Mouse (Mus musculus) MEL (cell line): ENCODE data around the gene Rnf130. TPM values are rescaled to one million over a fixed set of nuclear protein-coding genes. Genes with fewer than 3 reads are reported as not detected.

Experiments
- DNase-seq: peaks from one replicate; pipeline ENCODE4 v3.0.0; 2011; ENCODE audit warnings: low read depth, low spot score
- H3K27ac ChIP-seq: 2 replicates; pipeline ENCODE4 v1.5.1; 2012; ENCODE audit warnings: low read depth, mild to moderate bottlenecking, control low read depth, low read length, moderate library complexity; ENCODE audit not compliant: control insufficient read depth
- H3K27me3 ChIP-seq, 2 experiments: fragments of 150-350 bp in 1 of 2; sonication (generic) in 1 of 2; 2 replicates each; pipeline ENCODE4 v1.6.1; 2012; ENCODE audit warnings: low read length in 2 of 2, mild to moderate bottlenecking in 2 of 2, improper control_type of control experiment in 1 of 2, moderate library complexity in 1 of 2; ENCODE audit not compliant: insufficient read depth in 2 of 2, control insufficient read depth in 1 of 2
- H3K36me3 ChIP-seq, 2 experiments: 2 replicates each; pipeline ENCODE4 v1.6.1; 2012 to 2014; ENCODE audit warnings: low read length in 2 of 2, improper control_type of control experiment in 1 of 2, inconsistent platforms in 1 of 2, mild to moderate bottlenecking in 1 of 2; ENCODE audit not compliant: insufficient read depth in 2 of 2, control insufficient read depth in 1 of 2
- H3K4me1 ChIP-seq, 2 experiments: fragments of 150-350 bp in 1 of 2; sonication (generic) in 1 of 2; 2 replicates each; pipeline ENCODE4 v1.6.1; 2012; ENCODE audit warnings: low read length in 2 of 2, improper control_type of control experiment in 1 of 2, mild to moderate bottlenecking in 1 of 2; ENCODE audit not compliant: insufficient read depth in 2 of 2, control insufficient read depth in 1 of 2
- H3K4me3 ChIP-seq, 2 experiments: fragments of 150-350 bp in 1 of 2; sonication (generic) in 1 of 2; 2 replicates each; pipeline ENCODE4 v1.5.1; 2012; ENCODE audit warnings: low read depth in 2 of 2, low read length in 2 of 2, mild to moderate bottlenecking in 2 of 2, moderate library complexity in 2 of 2, control low read depth in 1 of 2, improper control_type of control experiment in 1 of 2; ENCODE audit not compliant: control insufficient read depth in 1 of 2, insufficient read depth in 1 of 2
- H3K79me2 ChIP-seq: 2 replicates; pipeline ENCODE4 v1.6.1; 2012; ENCODE audit warnings: mild to moderate bottlenecking, low read length, moderate library complexity; ENCODE audit not compliant: control insufficient read depth, poor library complexity, insufficient read depth
- H3K9ac ChIP-seq: 2 replicates; pipeline ENCODE4 v1.6.1; 2012; ENCODE audit warnings: low read depth, mild to moderate bottlenecking, control low read depth, low read length, moderate library complexity; ENCODE audit not compliant: control insufficient read depth, poor library complexity, severe bottlenecking
- H3K9me3 ChIP-seq: fragments of 150-350 bp; sonication (generic); replicated peaks from 2 replicates; pipeline ENCODE4 v1.6.1; 2012; ENCODE audit warnings: mild to moderate bottlenecking, low read length, improper control_type of control experiment, moderate library complexity; ENCODE audit not compliant: insufficient read depth
- E2F4 ChIP-seq: IDR thresholded peaks from 2 replicates; pipeline ENCODE4 v1.6.1; 2011; ENCODE audit warnings: low read depth, low read length, improper control_type of control experiment, borderline replicate concordance
- EP300 ChIP-seq, 2 experiments: IDR thresholded peaks; 2 replicates each; pipeline ENCODE4 v1.6.1; 2011; ENCODE audit warnings: improper control_type of control experiment in 2 of 2, low read length in 2 of 2, low read depth in 1 of 2, mild to moderate bottlenecking in 1 of 2
- GATA1 ChIP-seq: IDR thresholded peaks from 2 replicates; pipeline ENCODE4 v1.6.1; 2011; ENCODE audit warnings: low read depth, low read length, improper control_type of control experiment
- JUND ChIP-seq: IDR thresholded peaks from 2 replicates; pipeline ENCODE4 v1.6.1; 2011; ENCODE audit warnings: low read depth, mild to moderate bottlenecking, improper control_type of control experiment, low read length
- MAZ ChIP-seq: IDR thresholded peaks from 2 replicates; pipeline ENCODE4 v1.6.1; 2012; ENCODE audit warnings: low read depth, mild to moderate bottlenecking, inconsistent platforms, low read length, improper control_type of control experiment
- MYC ChIP-seq: IDR thresholded peaks from 2 replicates; pipeline ENCODE4 v1.6.1; 2011; ENCODE audit warnings: low read depth, mild to moderate bottlenecking, low read length, improper control_type of control experiment, moderate library complexity
- POLR2AphosphoS2 ChIP-seq: IDR thresholded peaks from 2 replicates; pipeline ENCODE4 v1.6.1; 2011; ENCODE audit warnings: low read length, improper control_type of control experiment
- POLR2AphosphoS5 ChIP-seq: IDR thresholded peaks from 2 replicates; pipeline ENCODE4 v1.6.1; 2012; ENCODE audit warnings: low read depth, borderline replicate concordance, mild to moderate bottlenecking, inconsistent platforms, low read length, moderate library complexity, mixed read lengths
- RCOR1 ChIP-seq: IDR thresholded peaks from 2 replicates; pipeline ENCODE4 v1.6.1; 2012; ENCODE audit warnings: low read depth, mild to moderate bottlenecking, inconsistent platforms, low read length, improper control_type of control experiment
- SIN3A ChIP-seq: IDR thresholded peaks from 2 replicates; pipeline ENCODE4 v1.6.1; 2012; ENCODE audit warnings: low read length, improper control_type of control experiment, inconsistent platforms
- SMC3 ChIP-seq: IDR thresholded peaks from 2 replicates; pipeline ENCODE4 v1.6.1; 2011; ENCODE audit warnings: low read depth, low read length, improper control_type of control experiment
- TAL1 ChIP-seq: IDR thresholded peaks from 2 replicates; pipeline ENCODE4 v1.6.1; 2012; ENCODE audit warnings: mild to moderate bottlenecking, inconsistent platforms, low read length, moderate library complexity, mixed read lengths
- TBP ChIP-seq: IDR thresholded peaks from 2 replicates; pipeline ENCODE4 v1.8.0; 2011; ENCODE audit warnings: low read depth, low read length, improper control_type of control experiment
- TCF12 ChIP-seq: IDR thresholded peaks from 2 replicates; pipeline ENCODE4 v1.6.1; 2014; ENCODE audit warnings: low read depth, mild to moderate bottlenecking, inconsistent platforms, low read length, improper control_type of control experiment, moderate library complexity
- ZNF384 ChIP-seq: IDR thresholded peaks from 2 replicates; pipeline ENCODE4 v1.6.1; 2012; ENCODE audit warnings: low read depth, mild to moderate bottlenecking, inconsistent platforms, low read length, improper control_type of control experiment
- polyA plus RNA-seq, 2 experiments: library from polyadenylated mRNA; stranded (reverse) in 1 of 2; unstranded in 1 of 2; fragments of >175 nt in 1 of 2; fragments of >200 nt in 1 of 2; gene quantifications; 2 replicates each; pipeline versions ENCODE4 v1.2.1 to v1.2.4; 2012; ENCODE audit warnings: low replicate concordance in 2 of 2, low read depth in 1 of 2; ENCODE audit not compliant: insufficient read length in 2 of 2, insufficient read depth in 1 of 2, missing spikeins in 1 of 2
- total RNA-seq: library from RNA; depleted of rRNA; stranded (reverse); fragments of 300-350 nt; gene quantifications from 2 replicates; pipeline ENCODE4 v1.2.3, GENCODE M21; 2012; rRNA removed

Rnf130 gene
- total and polyA plus RNA-seq, 3 experiments: 59.5 to 507 (median 78.2) TPM

DNA sequence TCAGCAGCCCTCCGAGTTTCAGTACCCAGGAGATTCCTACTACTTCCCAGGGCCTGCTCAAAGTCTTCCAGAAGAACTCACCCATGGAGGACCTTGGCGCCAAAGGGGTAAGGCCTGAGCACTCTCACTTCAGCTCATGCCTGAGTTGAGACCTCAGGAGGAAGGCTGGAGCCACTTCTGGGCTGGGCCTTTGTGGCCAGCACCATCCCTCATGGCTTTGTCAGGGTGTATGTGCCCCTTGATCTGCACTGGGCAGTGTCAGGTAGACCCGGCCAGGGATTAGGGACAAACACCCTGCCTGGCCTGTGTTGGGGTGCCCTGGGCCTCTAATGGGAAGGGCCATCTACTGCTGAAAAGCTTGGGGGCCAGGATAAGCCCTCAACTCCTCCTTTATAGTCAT, 126.2 kb downstream of the Rnf130 start:
- no peak overlapping the region for H3K9ac ChIP-seq
- H3K27ac ChIP-seq: no peak overlapping the region
- no peak for TF ChIP-seq POLR2AphosphoS2
- TF ChIP-seq TAL1: no peak
- TF ChIP-seq JUND: no peak
- TF ChIP-seq RCOR1: no peak
- TF ChIP-seq POLR2AphosphoS5: no peak
- TF ChIP-seq EP300 (IDR thresholded peaks at IDR 0.05; ENCODE audit: low read depth in 1 of 2, low read length in 2 of 2): no peak
- no peak for TF ChIP-seq TBP
- no peak for TF ChIP-seq MAZ
- H3K36me3 ChIP-seq: peaks cover 0 to 6% of the 10 kb centered on the region in 2 experiments; a peak in 2 of 4 replicates
- no peaks in the 10 kb centered on the region for H3K27me3 ChIP-seq
- no peaks in the 10 kb centered on the region for H3K79me2 ChIP-seq
- no peak for DNase-seq
- H3K9me3 ChIP-seq: no peaks in the 10 kb centered on the region
- no peak overlapping the region for H3K4me3 ChIP-seq
- no peaks in the 10 kb centered on the region for H3K4me1 ChIP-seq

DNA sequence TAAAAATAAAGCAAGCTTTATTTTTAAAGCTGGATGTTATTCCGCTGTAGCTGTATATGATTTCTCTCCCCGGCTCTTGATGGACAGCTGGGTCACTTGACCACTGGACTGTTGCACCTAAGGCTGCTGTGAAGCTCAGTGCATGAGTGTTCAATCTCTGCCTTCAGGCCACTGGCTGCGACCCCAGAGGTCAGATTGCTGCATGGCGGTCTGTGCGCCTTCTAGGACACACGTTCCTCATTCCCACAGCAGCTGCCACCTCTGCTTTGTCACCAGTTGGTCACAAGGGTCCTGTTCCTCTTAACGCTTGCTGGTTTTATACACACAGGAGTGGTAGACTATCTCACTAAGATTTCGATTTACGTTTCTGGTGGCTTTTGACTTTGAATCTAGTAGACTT, 129.0 kb downstream of the Rnf130 start:
- Histone ChIP-seq H3K9ac (no peak overlapping the region), H3K79me2 (no peaks in the 10 kb centered on the region), H3K9me3 (no peaks in the 10 kb centered on the region), H3K4me3 (no peak overlapping the region), H3K4me1 (no peaks in the 10 kb centered on the region), H3K27ac (no peak overlapping the region)
- DNase-seq: no peak
- TF ChIP-seq GATA1 (no peak), SIN3A (no peak), SMC3 (no peak), TAL1 (no peak), POLR2AphosphoS2 (no peak), MYC (no peak), TBP (no peak), ZNF384 (no peak), TCF12 (no peak), E2F4 (no peak), POLR2AphosphoS5 (no peak)
- TF ChIP-seq, all 39 proteins: peak for 0
- Histone ChIP-seq H3K36me3 (peaks cover 0 to 5% of the 10 kb centered on the region in 2 experiments; a peak in 2 of 4 replicates), H3K27me3 (no peaks in the 10 kb centered on the region)

Other genes starting within 250 kb of the Rnf130 start
- gene Gfpt2, start 231.2 kb upstream of the Rnf130 start, total RNA-seq: 4.0 and 4.9 TPM in 2 replicates
- gene Gfpt2, start 231.2 kb upstream of the Rnf130 start, polyA plus RNA-seq: 1 to 10 TPM in 1 of 2 experiments, not detected in 1; 8.0 TPM
- 42.6 and 52.8 TPM in 2 replicates for gene Mapk9, start 178.6 kb upstream of the Rnf130 start, total RNA-seq
- 10 to 100 TPM in 1 of 2 experiments, not detected in 1; 43.1 TPM for gene Mapk9, start 178.6 kb upstream of the Rnf130 start, polyA plus RNA-seq
- gene Rasgef1c, start 123.5 kb upstream of the Rnf130 start, total RNA-seq: 0.12 TPM in 1 of 2 replicates, not detected in the other
- gene Rasgef1c, start 123.5 kb upstream of the Rnf130 start, polyA plus RNA-seq: under 1 TPM in 1 of 2 experiments, not detected in 1; 0.15 TPM
- gene Tbc1d9b, start 106.0 kb downstream of the Rnf130 start, total RNA-seq: 17.7 and 18.6 TPM in 2 replicates
- 10 to 100 TPM in 1 of 2 experiments, not detected in 1; 32.5 TPM for gene Tbc1d9b, start 106.0 kb downstream of the Rnf130 start, polyA plus RNA-seq
- gene Mrnip, start 149.1 kb downstream of the Rnf130 start, total RNA-seq: 10.6 and 12.1 TPM in 2 replicates
- gene Mrnip, start 149.1 kb downstream of the Rnf130 start, polyA plus RNA-seq: 1 to 10 TPM in 1 of 2 experiments, not detected in 1; 8.6 TPM
- gene Sqstm1, start 185.5 kb downstream of the Rnf130 start, total RNA-seq: 223 and 240 TPM in 2 replicates
- gene Sqstm1, start 185.5 kb downstream of the Rnf130 start, polyA plus RNA-seq: 100 to 1,000 TPM in 1 of 2 experiments, not detected in 1; 187 TPM
- gene Mgat4b, start 185.5 kb downstream of the Rnf130 start, total RNA-seq: 22.3 and 33.7 TPM in 2 replicates
- 10 to 100 TPM in 1 of 2 experiments, not detected in 1; 69.4 TPM for gene Mgat4b, start 185.5 kb downstream of the Rnf130 start, polyA plus RNA-seq
- 1.6 and 3.1 TPM in 2 replicates for gene Ltc4s, start 213.3 kb downstream of the Rnf130 start, total RNA-seq
- 1 to 10 TPM in 1 of 2 experiments, not detected in 1; 3.4 TPM for gene Ltc4s, start 213.3 kb downstream of the Rnf130 start, polyA plus RNA-seq